Mouse (Mus musculus) retina, postnatal 1 day (tissue): ENCODE measurements around the gene Blcap.

Experiments
- DNase-seq: peaks from one replicate; pipeline ENCODE4 v3.0.0-alpha.2; 2012

Blcap gene

GRCm38 (mm10) chr2:157559440-157559839 is 11.6 kb downstream of the Blcap start:
- DNase-seq: peak; percentile 60

DNA sequence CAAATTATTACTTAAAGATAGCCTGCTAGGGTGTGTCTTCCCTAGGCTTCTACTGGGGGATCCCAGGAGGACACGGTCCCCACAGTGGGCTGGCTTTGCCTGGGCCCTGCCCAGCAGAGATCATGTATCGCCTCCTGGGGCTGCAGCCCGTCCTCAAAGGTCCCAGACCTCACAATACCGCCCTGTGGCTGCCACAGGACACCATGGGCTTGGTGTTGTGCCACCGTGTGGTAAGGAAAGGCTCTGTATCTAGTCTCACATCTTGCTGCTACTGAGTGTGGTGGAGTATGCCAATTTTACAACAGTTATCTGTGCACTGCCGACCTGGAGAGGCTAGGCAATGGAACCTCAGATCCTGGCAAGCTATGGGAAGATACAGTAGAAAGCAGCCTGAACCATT is 12.6 kb downstream of the Blcap start:
- DNase-seq: peak; percentile 62

DNA sequence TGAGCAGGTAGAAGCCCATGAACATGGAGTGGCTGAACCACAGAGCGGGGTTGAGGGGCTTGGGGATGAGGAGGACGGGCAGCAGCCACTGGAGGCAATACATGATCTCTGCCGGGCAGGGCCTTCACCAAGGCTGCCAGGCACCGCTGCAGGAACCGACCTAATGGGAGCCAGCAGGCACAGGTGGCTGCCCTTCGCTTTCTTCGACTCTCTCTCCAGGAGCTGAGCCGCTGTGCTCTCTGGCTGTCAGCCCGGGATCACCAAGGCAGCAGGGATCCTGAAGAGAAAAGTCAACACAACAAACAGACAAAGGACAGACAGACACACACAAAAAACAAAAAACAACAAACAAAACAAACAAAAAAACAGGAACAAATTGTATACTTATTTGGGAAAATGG is 13.0 kb downstream of the Blcap start:
- no peak for DNase-seq

- DNase-seq: no peak
Observed at GRCm38 (mm10) chr2:157556074-157556698, 14.9 kb downstream of the Blcap start.

GRCm38 (mm10) chr2:157552158-157552886 is 18.8 kb downstream of the Blcap start:
- no peak for DNase-seq

GRCm38 (mm10) chr2:157550292-157550691 is 20.8 kb downstream of the Blcap start:
- no peak for DNase-seq

- peak; percentile 41 for DNase-seq
Observed at GRCm38 (mm10) chr2:157546686-157547085, 24.4 kb downstream of the Blcap start.

DNA sequence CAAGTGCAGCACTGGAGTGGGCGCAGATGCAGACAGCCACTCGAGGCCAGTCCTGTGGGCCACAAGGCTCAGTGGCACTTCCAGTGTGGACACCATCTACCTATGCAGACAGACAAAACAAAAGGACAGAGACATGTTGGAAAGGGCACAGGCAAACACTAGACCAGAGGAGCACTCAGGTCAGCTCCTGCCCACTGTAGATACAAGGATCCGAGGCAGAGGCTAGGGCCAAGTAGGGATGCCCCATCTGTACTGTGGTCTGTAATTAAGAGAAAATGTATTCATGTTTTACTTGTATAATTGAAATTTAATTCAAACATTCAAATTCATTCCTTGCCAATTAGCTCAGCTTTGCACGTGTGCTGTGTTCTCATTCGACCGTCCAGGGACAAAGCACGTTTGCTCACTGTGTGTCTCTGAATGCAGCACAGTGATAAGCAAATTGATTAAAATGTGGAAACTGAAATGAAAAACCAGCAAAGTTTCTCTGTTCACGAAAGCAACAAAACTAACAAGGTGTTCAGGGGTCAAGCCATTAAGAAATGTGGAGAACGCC is 26.7 kb downstream of the Blcap start:
- DNase-seq: no peak

GRCm38 (mm10) chr2:157542415-157542814 is 28.7 kb downstream of the Blcap start:
- DNase-seq: peak; percentile 60

GRCm38 (mm10) chr2:157541631-157542030 is 29.4 kb downstream of the Blcap start:
- DNase-seq: peak; percentile 67

DNA sequence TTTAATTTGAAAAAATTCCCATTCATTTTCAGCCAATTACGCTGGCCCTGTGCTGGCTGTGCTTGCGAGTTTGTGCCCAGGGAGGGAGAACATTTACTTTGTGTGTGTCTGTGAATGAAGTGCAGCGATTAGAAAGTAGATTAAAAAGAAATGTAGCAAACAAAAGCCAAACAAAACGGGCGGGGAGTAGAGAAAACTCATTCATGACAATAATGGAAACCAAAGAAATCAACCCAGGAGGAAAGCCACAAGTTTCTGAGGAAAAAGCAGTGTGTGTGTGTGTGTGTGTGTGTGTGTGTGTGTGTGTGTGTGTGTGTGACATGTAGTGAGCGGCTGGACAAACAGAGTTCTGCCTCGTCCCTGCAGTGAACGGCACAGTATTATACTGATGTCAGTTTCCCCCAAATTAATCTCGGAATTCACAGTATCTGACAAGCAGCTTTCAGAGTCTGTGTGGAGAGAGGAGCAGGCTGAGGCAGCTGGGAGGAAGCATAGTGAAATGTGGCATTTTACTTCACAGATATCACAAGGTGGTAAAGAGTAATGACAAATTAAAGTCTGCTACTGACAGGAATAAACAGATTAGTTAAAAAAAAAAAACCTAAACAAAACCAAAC is 30.0 kb downstream of the Blcap start:
- DNase-seq: no peak

GRCm38 (mm10) chr2:157540073-157540952 is 30.8 kb downstream of the Blcap start:
- DNase-seq: peak; percentile 63

GRCm38 (mm10) chr2:157537118-157537517 is 34.0 kb downstream of the Blcap start:
- no peak for DNase-seq

DNA sequence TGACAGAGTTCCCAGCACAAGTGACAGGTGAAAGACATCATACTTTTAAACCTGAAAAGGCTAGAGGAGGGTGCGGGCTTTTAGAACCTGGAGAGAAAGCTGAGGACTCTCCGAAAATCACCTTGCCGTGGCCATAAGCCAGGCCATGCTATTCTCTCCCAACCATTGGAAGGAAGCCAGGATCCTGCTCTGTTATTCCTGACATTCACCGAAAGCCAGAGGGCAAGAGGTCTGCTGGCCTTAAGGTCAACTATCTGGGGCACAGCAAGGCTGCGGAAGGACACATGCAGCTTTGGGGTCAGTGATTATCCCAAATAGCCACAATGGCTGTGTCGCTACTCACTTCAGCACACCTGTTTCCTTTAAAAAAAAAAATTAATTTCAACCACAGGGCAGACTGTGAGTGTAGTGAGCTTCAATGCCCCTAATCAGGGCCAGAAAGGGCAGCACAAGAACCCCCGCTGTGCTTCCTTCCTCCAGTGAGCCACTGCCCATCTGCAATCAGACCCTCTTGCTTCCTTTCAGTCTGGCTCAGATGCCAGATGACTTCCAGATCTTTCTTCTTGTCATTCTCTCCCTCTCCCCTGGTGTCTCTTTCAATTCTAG is 34.5 kb downstream of the Blcap start:
- DNase-seq: peak; percentile 50

GRCm38 (mm10) chr2:157534163-157534562 is 36.9 kb downstream of the Blcap start:
- DNase-seq: peak; percentile 62

GRCm38 (mm10) chr2:157531681-157532426 is 39.2 kb downstream of the Blcap start:
- DNase-seq: no peak

GRCm38 (mm10) chr2:157530056-157530955 is 40.8 kb downstream of the Blcap start:
- DNase-seq: no peak

DNA sequence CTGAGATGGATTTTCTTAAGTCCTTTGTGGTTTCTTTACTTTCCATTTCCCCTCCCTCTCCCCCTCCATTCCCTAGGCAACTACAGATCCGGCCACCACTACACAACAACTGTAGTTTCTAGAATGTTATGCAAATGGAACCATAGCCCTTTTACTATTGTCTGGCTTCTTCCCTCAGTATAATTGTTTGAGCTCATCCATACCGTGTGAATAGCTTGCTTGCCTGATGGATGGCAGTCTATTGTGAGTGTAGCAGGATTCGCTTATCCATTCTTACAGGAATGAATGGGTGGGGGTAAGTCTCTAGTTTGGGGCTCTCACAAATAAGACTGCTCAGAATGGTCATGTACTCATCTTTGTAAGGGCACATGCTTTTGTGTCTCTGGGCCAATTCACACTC is 48.5 kb downstream of the Blcap start:
- DNase-seq: no peak

- DNase-seq: peak; percentile 70
Observed at GRCm38 (mm10) chr2:157520496-157520895, 50.6 kb downstream of the Blcap start.

DNA sequence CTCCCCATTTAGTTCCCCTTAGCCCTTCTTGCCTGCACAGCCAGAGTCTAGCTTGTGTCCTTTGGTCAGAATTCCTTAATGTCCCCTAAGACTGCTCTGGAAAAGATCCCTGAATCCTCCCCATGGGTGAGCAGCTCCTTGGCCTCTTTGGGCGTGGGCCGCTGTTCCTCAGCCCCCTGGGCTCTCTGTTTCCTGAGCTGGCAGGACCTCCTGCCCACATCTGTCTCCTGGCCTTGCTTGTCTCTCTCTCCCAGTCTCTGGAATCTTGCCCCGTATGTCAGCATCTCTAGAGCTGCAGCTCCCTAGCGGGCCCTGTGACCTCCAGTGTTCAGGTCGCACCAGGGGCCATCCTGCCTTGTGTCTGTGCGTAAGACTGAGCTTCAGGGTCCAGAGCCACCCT is 51.6 kb downstream of the Blcap start:
- DNase-seq: no peak

GRCm38 (mm10) chr2:157518451-157518850 is 52.6 kb downstream of the Blcap start:
- no peak for DNase-seq
